Mouse (Mus musculus) liver, embryonic 12.5 days (tissue): ENCODE results near the gene 2610301B20Rik. TPM values are rescaled to one million over a fixed set of nuclear protein-coding genes. Genes with fewer than 3 reads are reported as not detected.
"Not testable (repeated sequence)": the region's sequence is repeated elsewhere in the genome, so short reads cannot be mapped to it uniquely, and the experiment has no call there.

Experiments
- ATAC-seq: fragments of 200-750 bp; cut with Nextera tagmentation; 2 replicates; pipeline ENCODE4 v1.8.0; 2017; ENCODE audit warnings: moderate number of reproducible peaks, mild to moderate bottlenecking, moderate library complexity
- H3K27ac ChIP-seq: fragments of 300-500 bp; sonication (generic); 2 replicates; pipeline ENCODE4 v1.5.1; 2016; ENCODE audit warnings: mild to moderate bottlenecking
- H3K27me3 ChIP-seq: fragments of 300-500 bp; sonication (generic); replicated peaks from 2 replicates; pipeline ENCODE4 v1.6.1; 2016; ENCODE audit warnings: mild to moderate bottlenecking, moderate library complexity
- H3K36me3 ChIP-seq: fragments of 300-500 bp; sonication (generic); 2 replicates; pipeline ENCODE4 v1.6.1; 2016; ENCODE audit warnings: mild to moderate bottlenecking, moderate library complexity
- H3K4me1 ChIP-seq: fragments of 300-500 bp; sonication (generic); 2 replicates; pipeline ENCODE4 v1.6.1; 2016
- H3K4me2 ChIP-seq: fragments of 300-500 bp; sonication (generic); 2 replicates; pipeline ENCODE4 v1.6.1; 2016; ENCODE audit warnings: mild to moderate bottlenecking, moderate library complexity
- H3K4me3 ChIP-seq: fragments of 300-500 bp; sonication (generic); 2 replicates; pipeline ENCODE4 v1.5.1; 2016; ENCODE audit warnings: mild to moderate bottlenecking, moderate library complexity
- H3K9ac ChIP-seq: fragments of 300-500 bp; sonication (generic); 2 replicates; pipeline ENCODE4 v1.6.1; 2016; ENCODE audit warnings: mild to moderate bottlenecking, moderate library complexity
- H3K9me3 ChIP-seq: fragments of 300-500 bp; sonication (generic); replicated peaks from 2 replicates; pipeline ENCODE4 v1.6.1; 2016; ENCODE audit warnings: mild to moderate bottlenecking, moderate library complexity
- WGBS: fragments of 180-500 bp; shearing (Covaris S2); methylation state at CpG from one replicate; pipeline ENCODE4 v1.1.7; 2016; ENCODE audit not compliant: insufficient replicate concordance; 5-methylcytosine and 5-hydroxymethylcytosine counted together
- polyA plus RNA-seq: library from polyadenylated mRNA; unstranded; fragments of >200 nt; fragmentation: Nextera tagmentation; extraction: Ambion mirVana; gene quantifications from 2 replicates; pipeline ENCODE4 v1.2.1, GENCODE M21; 2016

2610301B20Rik gene
- polyA plus RNA-seq = 15.0 and 15.8 TPM in 2 replicates

- Histone ChIP-seq H3K4me3 (peak within 1 kb of the TSS; percentile 83), H3K9me3 (no peaks in the 10 kb centered on the region), H3K36me3 (no peaks in the 10 kb centered on the region), H3K27me3 (no peaks in the 10 kb centered on the region), H3K4me1 (peaks cover 23% of the 10 kb centered on the region), H3K9ac (peak within 1 kb of the TSS; percentile 93), H3K27ac (peak within 1 kb of the TSS; percentile 98), H3K4me2 (peak within 1 kb of the TSS; percentile 82)
- under 1% methylated on average over 65 of the region's 68 CpGs for WGBS
- peak; percentile 85 for ATAC-seq
These were observed at the start of gene 2610301B20Rik for GRCm38 (mm10) chr4:10873920-10874665. Gene 2610301B20Rik, plus strand, starts transcription at chr4:10874498.

GRCm38 (mm10) chr4:10833273-10833672 lies 41.0 kb upstream of the 2610301B20Rik start:
- H3K4me2 ChIP-seq = no peak overlapping the region
- no peak for ATAC-seq
- no peak overlapping the region for H3K4me3 ChIP-seq
- no peaks in the 10 kb centered on the region for H3K9me3 ChIP-seq
- no peak overlapping the region for H3K9ac ChIP-seq
- 74% methylated on average over 1 of the region's 1 CpGs for WGBS
- no peaks in the 10 kb centered on the region for H3K36me3 ChIP-seq
- no peaks in the 10 kb centered on the region for H3K4me1 ChIP-seq
- H3K27me3 ChIP-seq = no peaks in the 10 kb centered on the region
- no peak overlapping the region for H3K27ac ChIP-seq

DNA sequence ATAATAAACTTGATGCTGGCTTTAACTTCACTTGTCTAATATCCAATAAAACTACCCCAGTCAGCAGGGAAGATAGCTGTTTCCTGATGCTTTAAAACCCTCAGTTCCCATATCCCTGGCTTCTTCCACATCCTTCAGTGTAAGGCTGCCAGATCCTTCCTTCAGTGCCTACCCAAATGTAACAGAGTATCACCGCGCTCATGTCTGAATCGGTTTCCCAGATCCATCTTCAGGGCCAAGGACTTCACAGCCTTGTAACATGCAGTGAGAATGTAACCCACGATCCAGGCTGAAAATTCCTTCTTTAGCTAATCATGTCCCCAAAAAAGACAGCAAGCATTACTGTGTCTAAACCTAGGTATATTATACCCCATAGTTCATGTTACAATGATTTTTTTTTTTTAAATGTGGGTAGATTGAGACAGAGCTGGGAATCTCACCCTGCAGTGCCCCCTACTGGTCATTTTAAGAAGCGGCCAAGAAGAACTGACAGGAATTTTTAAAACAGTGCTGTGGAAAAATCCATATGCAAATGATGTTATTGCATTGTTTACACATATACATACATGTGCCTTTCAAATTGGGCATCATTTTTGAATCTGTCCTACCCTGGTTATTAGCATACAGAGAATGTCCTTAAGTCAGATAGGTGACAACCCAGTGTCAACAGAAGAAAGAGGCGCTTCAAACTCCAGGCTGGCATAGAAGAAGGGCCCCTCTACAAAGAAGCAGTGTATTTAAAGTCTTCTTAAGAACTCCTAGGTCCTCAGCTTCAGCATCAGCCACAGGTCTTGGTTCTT lies 38.8 kb upstream of the 2610301B20Rik start:
- Histone ChIP-seq H3K4me3 (no peak overlapping the region), H3K36me3 (no peaks in the 10 kb centered on the region), H3K27ac (no peak overlapping the region), H3K9me3 (no peaks in the 10 kb centered on the region), H3K4me1 (no peaks in the 10 kb centered on the region), H3K4me2 (no peak overlapping the region), H3K27me3 (no peaks in the 10 kb centered on the region), H3K9ac (no peak overlapping the region)
- 68% methylated on average over 6 of the region's 6 CpGs for WGBS
- ATAC-seq = no peak

GRCm38 (mm10) chr4:10845848-10846247 lies 28.4 kb upstream of the 2610301B20Rik start:
- Histone ChIP-seq H3K4me1 (no peaks in the 10 kb centered on the region), H3K4me2 (no peak overlapping the region), H3K27me3 (no peaks in the 10 kb centered on the region), H3K9ac (no peak overlapping the region), H3K4me3 (no peak overlapping the region), H3K27ac (no peak overlapping the region), H3K9me3 (no peaks in the 10 kb centered on the region), H3K36me3 (no peaks in the 10 kb centered on the region)
- WGBS = 62% methylated on average over 7 of the region's 7 CpGs
- no peak for ATAC-seq

GRCm38 (mm10) chr4:10849812-10850211 lies 24.5 kb upstream of the 2610301B20Rik start:
- H3K4me1 ChIP-seq = no peaks in the 10 kb centered on the region
- H3K27ac ChIP-seq = no peak overlapping the region
- H3K9ac ChIP-seq = no peak overlapping the region
- no peaks in the 10 kb centered on the region for H3K27me3 ChIP-seq
- H3K4me3 ChIP-seq = no peak overlapping the region
- H3K9me3 ChIP-seq = no peaks in the 10 kb centered on the region
- H3K4me2 ChIP-seq = no peak overlapping the region
- H3K36me3 ChIP-seq = no peaks in the 10 kb centered on the region
- no peak for ATAC-seq
- 62% methylated on average over 7 of the region's 7 CpGs for WGBS

- Histone ChIP-seq H3K4me3 (no peak overlapping the region), H3K4me2 (no peak overlapping the region), H3K27ac (no peak overlapping the region), H3K4me1 (no peaks in the 10 kb centered on the region), H3K27me3 (no peaks in the 10 kb centered on the region), H3K9me3 (no peaks in the 10 kb centered on the region), H3K9ac (no peak overlapping the region), H3K36me3 (no peaks in the 10 kb centered on the region)
- 42% methylated on average over 5 of the region's 5 CpGs for WGBS
- ATAC-seq = no peak
These were observed 23.3 kb upstream of the 2610301B20Rik start for GRCm38 (mm10) chr4:10851013-10851412.

GRCm38 (mm10) chr4:10859174-10859573 lies 15.1 kb upstream of the 2610301B20Rik start:
- ATAC-seq = no peak

GRCm38 (mm10) chr4:10859911-10860581 lies 14.3 kb upstream of the 2610301B20Rik start:
- Histone ChIP-seq H3K4me1 (peaks cover 3% of the 10 kb centered on the region; the same call in 1 of the 2 replicates), H3K27me3 (no peaks in the 10 kb centered on the region), H3K9ac (no peak overlapping the region), H3K36me3 (no peaks in the 10 kb centered on the region), H3K4me3 (no peak overlapping the region), H3K27ac (no peak overlapping the region), H3K9me3 (no peaks in the 10 kb centered on the region), H3K4me2 (peak overlapping the region; percentile 31)
- WGBS = 39% methylated on average over 10 of the region's 12 CpGs
- no peak for ATAC-seq

More at GRCm38 (mm10) chr4:10859174-10859573, 15.1 kb upstream of the 2610301B20Rik start:
- Histone ChIP-seq H3K27me3 (no peaks in the 10 kb centered on the region), H3K36me3 (no peaks in the 10 kb centered on the region), H3K4me2 (no peak overlapping the region), H3K9me3 (no peaks in the 10 kb centered on the region), H3K9ac (no peak overlapping the region), H3K4me1 (peaks cover 3% of the 10 kb centered on the region; the same call in 1 of the 2 replicates), H3K27ac (no peak overlapping the region), H3K4me3 (no peak overlapping the region)

- Histone ChIP-seq H3K9me3 (no peaks in the 10 kb centered on the region), H3K9ac (no peak overlapping the region), H3K4me2 (no peak overlapping the region), H3K27me3 (no peaks in the 10 kb centered on the region), H3K36me3 (no peaks in the 10 kb centered on the region), H3K4me3 (no peak overlapping the region), H3K4me1 (peaks cover 3% of the 10 kb centered on the region; the same call in 1 of the 2 replicates), H3K27ac (no peak overlapping the region)
- ATAC-seq = no peak
- WGBS = 72% methylated on average over 3 of the region's 3 CpGs
These were observed 13.5 kb upstream of the 2610301B20Rik start for GRCm38 (mm10) chr4:10860825-10861224.

DNA sequence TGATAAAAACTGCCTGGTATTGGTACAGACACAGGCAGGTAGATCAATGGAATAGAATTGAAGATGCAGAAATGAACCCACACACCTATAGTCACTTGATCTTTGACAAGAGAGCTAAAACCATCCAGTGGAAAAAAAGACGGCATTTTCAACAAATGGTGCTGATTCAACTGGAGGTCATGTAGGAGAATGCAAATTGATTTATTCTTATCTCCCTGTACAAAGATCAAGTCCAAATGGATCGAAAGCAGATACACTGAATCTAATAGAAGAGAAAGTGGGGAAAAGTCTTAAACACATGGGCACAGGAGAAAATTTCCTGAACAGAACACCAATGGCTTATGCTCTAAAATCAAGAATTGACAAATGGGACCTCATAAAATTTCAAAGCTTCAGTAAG lies 11.4 kb upstream of the 2610301B20Rik start:
- not testable (repeated sequence) for H3K4me2 ChIP-seq, H3K4me1 ChIP-seq, H3K4me3 ChIP-seq, H3K9me3 ChIP-seq, H3K27me3 ChIP-seq, H3K36me3 ChIP-seq, ATAC-seq, H3K27ac ChIP-seq, H3K9ac ChIP-seq
- 59% methylated on average over 2 of the region's 2 CpGs for WGBS

- no peak overlapping the region for H3K4me3 ChIP-seq
- H3K27me3 ChIP-seq = no peaks in the 10 kb centered on the region
- H3K4me2 ChIP-seq = no peak overlapping the region
- H3K9ac ChIP-seq = no peak overlapping the region
- no peaks in the 10 kb centered on the region for H3K36me3 ChIP-seq
- ATAC-seq = no peak
- 82% methylated on average over 5 of the region's 5 CpGs for WGBS
- H3K27ac ChIP-seq = no peak overlapping the region
- H3K4me1 ChIP-seq = peaks cover 23% of the 10 kb centered on the region
- H3K9me3 ChIP-seq = no peaks in the 10 kb centered on the region
These were observed 2.1 kb upstream of the 2610301B20Rik start for GRCm38 (mm10) chr4:10872231-10872630.
